Mouse (Mus musculus): Measurements from ENCODE around the gene Gm20388.

GRCm38 (mm10) chr8:120537818-120538396 lies 627.3 kb downstream of the Gm20388 start:
- peak; percentile 29; the same call in 1 of the 2 replicates for TF ChIP-seq POLR2A (IDR thresholded peaks at IDR 0.05; ENCODE audit: extremely low read depth, insufficient read depth, low read length)
- TF ChIP-seq CTCF (IDR thresholded peaks at IDR 0.05; ENCODE audit: extremely low read depth, insufficient read depth, low read length) = no peak

Measured in cortical plate, adult 2 months (tissue).